Mouse (Mus musculus) kidney, embryonic 16.5 days (tissue): ENCODE measurements around the gene Map4k3. TPM values are rescaled to one million over a fixed set of nuclear protein-coding genes. Genes with fewer than 3 reads are reported as not detected.

Experiments used
- ATAC-seq: fragments of 200-750 bp; cut with Nextera tagmentation; 2 replicates; pipeline ENCODE4 v1.8.0; 2017; ENCODE audit warnings: moderate TSS enrichment; ENCODE audit not compliant: low FRiP score, low TSS enrichment
- H3K27ac ChIP-seq: fragments of 300-500 bp; sonication (generic); 2 replicates; pipeline ENCODE4 v1.5.1; 2014; ENCODE audit warnings: low read length
- H3K27me3 ChIP-seq: fragments of 300-500 bp; sonication (generic); 2 replicates; pipeline ENCODE4 v1.6.1; 2014; ENCODE audit warnings: low read length, control low read depth, mixed read lengths; ENCODE audit not compliant: insufficient read depth
- H3K36me3 ChIP-seq: fragments of 300-500 bp; sonication (generic); 2 replicates; pipeline ENCODE4 v1.6.1; 2014; ENCODE audit warnings: low read length, control low read depth, mixed read lengths; ENCODE audit not compliant: insufficient read depth
- H3K4me1 ChIP-seq: fragments of 300-500 bp; sonication (generic); 2 replicates; pipeline ENCODE4 v1.6.1; 2014; ENCODE audit warnings: low read length, control low read depth, mixed read lengths; ENCODE audit not compliant: insufficient read depth
- H3K4me2 ChIP-seq: fragments of 300-500 bp; sonication (generic); replicated peaks from 2 replicates; pipeline ENCODE4 v1.6.1; 2014; ENCODE audit warnings: low read depth, low read length
- H3K4me3 ChIP-seq: fragments of 300-500 bp; sonication (generic); 2 replicates; pipeline ENCODE4 v1.5.1; 2014; ENCODE audit warnings: mild to moderate bottlenecking, low read length
- H3K9ac ChIP-seq: fragments of 300-500 bp; sonication (generic); replicated peaks from 2 replicates; pipeline ENCODE4 v1.6.1; 2014; ENCODE audit warnings: low read length
- H3K9me3 ChIP-seq: fragments of 300-500 bp; sonication (generic); 2 replicates; pipeline ENCODE4 v1.6.1; 2016; ENCODE audit warnings: low read length, control low read depth
- WGBS: fragments of 180-500 bp; shearing (Covaris S2); extraction: QIAGEN DNeasy Blood & Tissue Kit; methylation state at CpG from one replicate; pipeline ENCODE4 v1.1.7; 2014; 5-methylcytosine and 5-hydroxymethylcytosine counted together
- polyA plus RNA-seq: library from polyadenylated mRNA; unstranded; fragments of >200 nt; fragmentation: Nextera tagmentation; extraction: Ambion mirVana; gene quantifications from 2 replicates; pipeline ENCODE4 v1.2.1, GENCODE M21; 2015

The Map4k3 gene
- polyA plus RNA-seq, 1 experiment from 2014 or later: 22.8 TPM

- Histone ChIP-seq H3K36me3 (no peaks in the 10 kb centered on the region), H3K4me1 (peaks cover 45% of the 10 kb centered on the region), H3K9ac (peak overlapping the region; percentile 56), H3K4me2 (peak overlapping the region; percentile 46), H3K27ac (peak overlapping the region; percentile 72), H3K9me3 (no peaks in the 10 kb centered on the region), H3K4me3 (peak overlapping the region; percentile 17; the same call in 1 of the 2 replicates), H3K27me3 (no peaks in the 10 kb centered on the region)
- WGBS: 19% methylated on average over 24 of the region's 24 CpGs
- ATAC-seq: peak; percentile 89
These were observed 18.1 kb downstream of the Map4k3 start for GRCm38 (mm10) chr17:80709921-80710838.

GRCm38 (mm10) chr17:80708803-80709202, 19.5 kb downstream of the Map4k3 start:
- no peak for ATAC-seq
- Histone ChIP-seq H3K27ac (no peak overlapping the region), H3K27me3 (no peaks in the 10 kb centered on the region), H3K36me3 (no peaks in the 10 kb centered on the region), H3K9me3 (no peaks in the 10 kb centered on the region), H3K4me3 (no peak overlapping the region), H3K4me2 (no peak overlapping the region), H3K9ac (no peak overlapping the region), H3K4me1 (peaks cover 45% of the 10 kb centered on the region)
- WGBS: 52% methylated on average over 6 of the region's 6 CpGs

GRCm38 (mm10) chr17:80707176-80707575, 21.1 kb downstream of the Map4k3 start:
- no peak overlapping the region for H3K9ac ChIP-seq
- H3K4me1 ChIP-seq: peaks cover 43% of the 10 kb centered on the region
- H3K4me2 ChIP-seq: no peak overlapping the region
- ATAC-seq: no peak
- no peaks in the 10 kb centered on the region for H3K27me3 ChIP-seq
- H3K4me3 ChIP-seq: no peak overlapping the region
- H3K9me3 ChIP-seq: no peaks in the 10 kb centered on the region
- no peaks in the 10 kb centered on the region for H3K36me3 ChIP-seq
- 61% methylated on average over 4 of the region's 4 CpGs for WGBS
- H3K27ac ChIP-seq: no peak overlapping the region

- WGBS: 44% methylated on average over 6 of the region's 6 CpGs
- Histone ChIP-seq H3K27ac (no peak overlapping the region), H3K9me3 (no peaks in the 10 kb centered on the region), H3K4me2 (no peak overlapping the region), H3K9ac (no peak overlapping the region), H3K36me3 (no peaks in the 10 kb centered on the region), H3K4me1 (peaks cover 42% of the 10 kb centered on the region), H3K27me3 (no peaks in the 10 kb centered on the region), H3K4me3 (no peak overlapping the region)
- ATAC-seq: peak; percentile 49
These were observed 21.7 kb downstream of the Map4k3 start for GRCm38 (mm10) chr17:80706608-80707007.

GRCm38 (mm10) chr17:80701687-80702086, 26.6 kb downstream of the Map4k3 start:
- Histone ChIP-seq H3K4me1 (peaks cover 27% of the 10 kb centered on the region), H3K27me3 (no peaks in the 10 kb centered on the region), H3K9me3 (no peaks in the 10 kb centered on the region), H3K9ac (no peak overlapping the region), H3K27ac (no peak overlapping the region), H3K4me2 (no peak overlapping the region), H3K36me3 (no peaks in the 10 kb centered on the region), H3K4me3 (no peak overlapping the region)
- 83% methylated on average over 5 of the region's 5 CpGs for WGBS
- no peak for ATAC-seq

- Histone ChIP-seq H3K9ac (no peak overlapping the region), H3K27me3 (no peaks in the 10 kb centered on the region), H3K9me3 (no peaks in the 10 kb centered on the region), H3K4me2 (no peak overlapping the region), H3K4me1 (peaks cover 17% of the 10 kb centered on the region), H3K36me3 (no peaks in the 10 kb centered on the region), H3K4me3 (no peak overlapping the region), H3K27ac (no peak overlapping the region)
- ATAC-seq: no peak
- 50% methylated on average over 7 of the region's 7 CpGs for WGBS
These were observed 29.4 kb downstream of the Map4k3 start for GRCm38 (mm10) chr17:80698930-80699329.

GRCm38 (mm10) chr17:80698191-80698901, 29.9 kb downstream of the Map4k3 start:
- H3K27me3 ChIP-seq: no peaks in the 10 kb centered on the region
- H3K4me3 ChIP-seq: no peak overlapping the region
- H3K9ac ChIP-seq: no peak overlapping the region
- ATAC-seq: peak; percentile 17; the same call in 1 of the 2 replicates
- H3K9me3 ChIP-seq: no peaks in the 10 kb centered on the region
- peaks cover 17% of the 10 kb centered on the region for H3K4me1 ChIP-seq
- 51% methylated on average over 12 of the region's 12 CpGs for WGBS
- no peak overlapping the region for H3K4me2 ChIP-seq
- no peak overlapping the region for H3K27ac ChIP-seq
- no peaks in the 10 kb centered on the region for H3K36me3 ChIP-seq

- Histone ChIP-seq H3K4me1 (peaks cover 17% of the 10 kb centered on the region), H3K4me2 (no peak overlapping the region), H3K9ac (no peak overlapping the region), H3K9me3 (no peaks in the 10 kb centered on the region), H3K4me3 (no peak overlapping the region), H3K36me3 (no peaks in the 10 kb centered on the region), H3K27ac (no peak overlapping the region), H3K27me3 (no peaks in the 10 kb centered on the region)
- ATAC-seq: peak; percentile 73
- 97% methylated on average over 5 of the region's 5 CpGs for WGBS
These were observed 31.3 kb downstream of the Map4k3 start for GRCm38 (mm10) chr17:80696956-80697355.

- H3K9ac ChIP-seq: no peak overlapping the region
- ATAC-seq: no peak
- peaks cover 17% of the 10 kb centered on the region for H3K4me1 ChIP-seq
- H3K4me2 ChIP-seq: no peak overlapping the region
- no peaks in the 10 kb centered on the region for H3K9me3 ChIP-seq
- no peaks in the 10 kb centered on the region for H3K27me3 ChIP-seq
- WGBS: 94% methylated on average over 6 of the region's 6 CpGs
- no peak overlapping the region for H3K27ac ChIP-seq
- H3K36me3 ChIP-seq: no peaks in the 10 kb centered on the region
- no peak overlapping the region for H3K4me3 ChIP-seq
These were observed 32.1 kb downstream of the Map4k3 start for GRCm38 (mm10) chr17:80696210-80696609.

GRCm38 (mm10) chr17:80693707-80694106, 34.6 kb downstream of the Map4k3 start:
- H3K27me3 ChIP-seq: no peaks in the 10 kb centered on the region
- no peak overlapping the region for H3K9ac ChIP-seq
- no peak overlapping the region for H3K4me2 ChIP-seq
- ATAC-seq: no peak
- no peaks in the 10 kb centered on the region for H3K9me3 ChIP-seq
- no peaks in the 10 kb centered on the region for H3K36me3 ChIP-seq
- H3K4me1 ChIP-seq: peaks cover 13% of the 10 kb centered on the region
- no peak overlapping the region for H3K4me3 ChIP-seq
- WGBS: 51% methylated on average over 7 of the region's 7 CpGs
- H3K27ac ChIP-seq: no peak overlapping the region
